Mouse (Mus musculus): Measurements from ENCODE around the gene Lmod1. TPM values are rescaled to one million over a fixed set of nuclear protein-coding genes. Genes with fewer than 3 reads are reported as not detected.
A peak's percentile ranks its signal among the peaks of the same experiment; 100 is the strongest.

The Lmod1 gene
- total and polyA plus RNA-seq, 3 experiments, result not detected

DNA sequence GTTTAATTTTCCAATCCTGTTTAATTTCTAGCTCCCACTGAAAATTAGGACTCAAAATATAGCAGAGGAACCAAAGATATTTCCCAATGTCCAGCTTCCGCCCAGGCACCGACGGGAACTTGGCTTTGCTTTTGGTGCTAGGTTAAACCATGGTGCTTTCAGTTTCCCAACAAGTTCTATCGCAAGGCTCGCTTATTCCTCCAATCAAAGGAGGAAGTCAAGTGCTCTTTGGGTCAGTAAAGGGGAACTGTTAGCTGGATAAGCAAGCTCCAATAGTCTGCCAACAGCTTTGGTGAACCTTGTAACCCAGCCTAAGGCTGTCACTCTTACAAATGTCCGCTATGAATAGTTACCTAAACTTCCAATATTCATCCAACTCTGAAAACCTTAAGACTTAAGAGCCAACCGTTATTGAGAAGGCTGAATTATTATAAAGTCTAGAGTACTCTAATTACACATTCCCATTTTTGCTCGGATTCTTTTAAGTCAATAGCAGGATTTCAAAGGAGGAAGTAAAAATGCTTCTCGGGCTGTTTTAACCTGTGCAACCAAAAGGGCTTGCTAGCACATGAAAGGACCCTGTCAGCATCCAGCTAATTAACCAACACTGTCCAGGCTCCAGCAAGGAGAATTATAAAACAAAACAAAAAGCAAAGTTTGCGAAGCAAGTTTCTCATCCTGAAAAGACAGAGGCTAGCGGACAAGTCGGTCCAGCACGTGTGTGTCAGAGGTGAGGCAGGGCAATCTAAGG is 41.9 kb upstream of the Lmod1 start:
- in situ Hi-C loops (cut with MboI; ENCODE audit: low pct_ligation_motif_present, low pct_unique_long_range_greater_than_20kb, low sequenced_read_pairs), result no loop called here
- DNase-seq (ENCODE audit: extremely low read depth), result peak; percentile 49

GRCm38 (mm10) chr1:135283287-135283825 is 41.3 kb upstream of the Lmod1 start:
- no peaks in the 10 kb centered on the region for H3K9me3 ChIP-seq (replicated peaks; ENCODE audit: low read length)
- DNase-seq (ENCODE audit: extremely low read depth), result no peak
- TF ChIP-seq MAZ (IDR thresholded peaks at IDR 0.05; ENCODE audit: low read depth, low read length) (no peak), SIN3A (IDR thresholded peaks at IDR 0.05; ENCODE audit: low read length) (peak; percentile 63; the same call in 1 of the 2 replicates), MXI1 (IDR thresholded peaks at IDR 0.05; ENCODE audit: low read depth, low read length) (peak; percentile 11; the same call in 1 of the 2 replicates), HCFC1 (IDR thresholded peaks at IDR 0.05; ENCODE audit: low read depth, low read length) (no peak), MAX (IDR thresholded peaks at IDR 0.05; ENCODE audit: low read length) (peak; percentile 57; the same call in 1 of the 2 replicates), POLR2A (IDR thresholded peaks at IDR 0.05; ENCODE audit: low read depth, low read length) (no peak), RAD21 (IDR thresholded peaks at IDR 0.05; ENCODE audit: low read depth, low read length) (no peak), ELF1 (IDR thresholded peaks at IDR 0.05; ENCODE audit: low read depth, low read length) (no peak; the same call in 1 of the 2 replicates), KAT2A (IDR thresholded peaks at IDR 0.05; ENCODE audit: insufficient replicate concordance, low read length) (no peak), BHLHE40 (IDR thresholded peaks at IDR 0.05; ENCODE audit: low read depth, low read length) (no peak), ZMIZ1 (IDR thresholded peaks at IDR 0.05; ENCODE audit: low read depth, low read length) (peak; percentile 15; the same call in 1 of the 2 replicates), CHD1 (IDR thresholded peaks at IDR 0.05; ENCODE audit: low read depth, low read length) (no peak), E2F4 (IDR thresholded peaks at IDR 0.05; ENCODE audit: insufficient replicate concordance, low read depth, low read length) (no peak), ZNF384 (IDR thresholded peaks at IDR 0.05; ENCODE audit: low read depth, low read length) (no peak), UBTF (IDR thresholded peaks at IDR 0.05; ENCODE audit: low read depth, low read length) (no peak), NRF1 (IDR thresholded peaks at IDR 0.05; ENCODE audit: low read depth, low read length) (no peak), MYC (IDR thresholded peaks at IDR 0.05; ENCODE audit: low read depth, low read length) (0 out of 2 replicates have a peak, but pooled peaks have one; percentile 14), CTCF (conservative IDR thresholded peaks at IDR 0.05 in 1 of 2, IDR thresholded peaks at IDR 0.05 in 1 of 2; ENCODE audit: low read depth in 2 of 2, low read length in 2 of 2) (no peak), NELFE (IDR thresholded peaks at IDR 0.05; ENCODE audit: low read depth, low read length) (no peak), USF2 (conservative IDR thresholded peaks at IDR 0.05; ENCODE audit: low read depth, low read length) (no peak)
- peak overlapping the region; percentile 92 for H3K9ac ChIP-seq (ENCODE audit: insufficient read depth, low read depth)
- H3K4me2 ChIP-seq (ENCODE audit: insufficient read depth, low read depth, poor library complexity, severe bottlenecking), result peak overlapping the region; percentile 57
- peaks cover 7 to 29% of the 10 kb centered on the region in 2 experiments for H3K36me3 ChIP-seq (replicated peaks in 1 of 2; ENCODE audit: control insufficient read depth in 1 of 2, insufficient read depth in 1 of 2, low read length in 1 of 2)
- peaks cover 3 to 30% of the 10 kb centered on the region in 2 experiments; a peak in 3 of 4 replicates for H3K4me1 ChIP-seq (ENCODE audit: control insufficient read depth in 1 of 2, insufficient read depth in 2 of 2)
- peaks cover 33% of the 10 kb centered on the region for H3K79me2 ChIP-seq (replicated peaks; ENCODE audit: control insufficient read depth, extremely low read depth, insufficient read depth, poor library complexity, severe bottlenecking)
- H3K27ac ChIP-seq (ENCODE audit: insufficient read depth, low read depth), result peak overlapping the region; percentile 42
- no peaks in the 10 kb centered on the region for H3K27me3 ChIP-seq (replicated peaks)
- dilution Hi-C loops (cut with MboI; ENCODE audit: extremely low pct_ligation_motif_present, extremely low pct_unique_long_range_greater_than_20kb, low sequenced_read_pairs), result no loop called here
- in situ Hi-C loops (cut with MboI; ENCODE audit: low pct_ligation_motif_present, low pct_unique_long_range_greater_than_20kb, low sequenced_read_pairs), result no loop called here
- peak overlapping the region; percentile 72 to 93 (median 91) for H3K4me3 ChIP-seq (replicated peaks in 1 of 3; ENCODE audit: low read depth in 2 of 3, low read length in 2 of 3, poor library complexity in 1 of 3)

More for the DNA sequence above, 41.9 kb upstream of the Lmod1 start:
- dilution Hi-C loops (cut with MboI; ENCODE audit: extremely low pct_ligation_motif_present, extremely low pct_unique_long_range_greater_than_20kb, low sequenced_read_pairs), result no loop called here
- Histone ChIP-seq H3K27ac (ENCODE audit: insufficient read depth, low read depth) (no peak overlapping the region; the same call in 1 of the 2 replicates), H3K4me2 (ENCODE audit: insufficient read depth, low read depth, poor library complexity, severe bottlenecking) (peak overlapping the region; percentile 57), H3K4me1 (ENCODE audit: control insufficient read depth in 1 of 2, insufficient read depth in 2 of 2) (peaks cover 3 to 30% of the 10 kb centered on the region in 2 experiments; a peak in 3 of 4 replicates), H3K36me3 (replicated peaks in 1 of 2; ENCODE audit: control insufficient read depth in 1 of 2, insufficient read depth in 1 of 2, low read length in 1 of 2) (peaks cover 13 to 35% of the 10 kb centered on the region in 2 experiments), H3K9me3 (replicated peaks; ENCODE audit: low read length) (no peaks in the 10 kb centered on the region), H3K79me2 (replicated peaks; ENCODE audit: control insufficient read depth, extremely low read depth, insufficient read depth, poor library complexity, severe bottlenecking) (peaks cover 33% of the 10 kb centered on the region), H3K9ac (ENCODE audit: insufficient read depth, low read depth) (peak overlapping the region; percentile 92), H3K27me3 (replicated peaks) (no peaks in the 10 kb centered on the region), H3K4me3 (replicated peaks in 1 of 3; ENCODE audit: low read depth in 2 of 3, low read length in 2 of 3, poor library complexity in 1 of 3) (peak overlapping the region; percentile 72 to 93 (median 91))
- TF ChIP-seq MXI1 (IDR thresholded peaks at IDR 0.05; ENCODE audit: low read depth, low read length) (peak; percentile 91), USF1 (IDR thresholded peaks at IDR 0.05; ENCODE audit: low read depth, low read length) (no peak), CHD1 (IDR thresholded peaks at IDR 0.05; ENCODE audit: low read depth, low read length) (peak; percentile 84; the same call in 1 of the 2 replicates), POLR2AphosphoS2 (IDR thresholded peaks at IDR 0.05; ENCODE audit: low read depth, low read length) (no peak), TBP (conservative IDR thresholded peaks at IDR 0.05; ENCODE audit: low read depth, low read length) (no peak), ELF1 (IDR thresholded peaks at IDR 0.05; ENCODE audit: low read depth, low read length) (no peak), ZMIZ1 (IDR thresholded peaks at IDR 0.05; ENCODE audit: low read depth, low read length) (no peak), JUN (IDR thresholded peaks at IDR 0.05; ENCODE audit: insufficient read depth, low read depth, low read length) (no peak), PAX5 (IDR thresholded peaks at IDR 0.05; ENCODE audit: low read length) (no peak), NRF1 (IDR thresholded peaks at IDR 0.05; ENCODE audit: low read depth, low read length) (no peak), MYC (IDR thresholded peaks at IDR 0.05; ENCODE audit: low read depth, low read length) (peak; percentile 70; the same call in 1 of the 2 replicates), BHLHE40 (IDR thresholded peaks at IDR 0.05; ENCODE audit: low read depth, low read length) (peak; percentile 30; the same call in 1 of the 2 replicates), CHD2 (IDR thresholded peaks at IDR 0.05; ENCODE audit: low read length) (no peak), ZNF384 (IDR thresholded peaks at IDR 0.05; ENCODE audit: low read depth, low read length) (no peak)

All from CH12.LX (cell line).